Mouse (Mus musculus): ENCODE data around the gene Kif23.
A peak's percentile ranks its signal among the peaks of the same experiment; 100 is the strongest.

The Kif23 gene

DNA sequence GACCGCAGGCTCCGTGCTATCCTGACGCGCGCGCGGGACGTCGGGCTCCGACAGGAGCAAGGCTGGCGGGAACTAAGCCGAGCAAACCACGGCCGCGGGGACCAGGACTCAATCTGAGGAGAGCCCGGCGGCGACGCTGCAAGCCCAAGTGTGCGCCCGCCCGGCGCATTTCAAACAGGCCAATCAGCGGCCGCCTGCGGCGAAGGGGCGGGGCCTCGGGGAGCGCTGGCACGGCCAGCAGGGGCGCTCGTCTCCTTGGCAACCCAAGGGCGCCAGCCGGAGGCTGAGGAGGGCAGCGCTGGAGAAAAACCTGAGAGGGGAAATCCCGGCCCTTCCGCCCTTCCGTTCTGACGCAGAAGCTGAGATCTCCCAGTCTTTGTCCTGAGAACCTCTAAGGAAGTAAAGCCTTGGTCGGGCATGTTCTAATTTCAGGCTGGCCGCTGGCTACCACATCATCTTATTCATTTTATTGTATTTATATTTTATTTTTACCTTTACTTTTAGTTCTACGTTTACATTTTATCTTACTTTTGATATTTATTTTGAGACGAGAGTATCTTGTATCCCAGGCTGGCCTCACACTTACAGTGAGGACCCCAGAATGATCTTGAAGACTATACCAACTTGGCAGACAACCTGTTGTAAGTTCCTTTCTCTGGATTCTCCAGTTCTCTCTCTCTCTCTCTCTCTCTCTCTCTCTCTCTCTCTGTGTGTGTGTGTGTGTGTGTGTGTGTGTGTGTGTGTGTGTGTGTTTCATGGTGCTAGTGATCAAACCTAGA is at the start of gene Kif23:
Kif23 (minus strand) TSS at position 152 of the 779 bp plus-strand sequence.
- peak; percentile 92 for DNase-seq (ENCODE audit: low spot score)

DNA sequence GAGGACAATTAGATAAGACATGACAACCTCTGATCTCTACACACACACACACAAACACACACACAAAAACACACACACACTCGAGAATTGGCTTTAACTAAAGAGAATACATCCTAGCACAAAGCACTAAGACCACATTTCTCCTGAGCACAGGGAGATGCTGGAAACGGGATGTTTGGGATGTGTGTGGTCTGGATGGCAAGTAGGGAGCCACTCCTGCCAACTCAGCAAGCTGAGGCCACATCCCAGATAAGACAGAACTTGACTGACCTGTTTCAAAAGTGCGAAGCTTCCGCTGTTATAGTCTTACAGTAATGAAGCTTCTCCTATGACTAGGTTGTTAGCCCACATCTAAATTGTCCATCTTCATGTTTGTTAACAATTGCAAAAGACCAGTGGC is 44.6 kb upstream of the Kif23 start:
- no peak for DNase-seq (ENCODE audit: low spot score)

DNA sequence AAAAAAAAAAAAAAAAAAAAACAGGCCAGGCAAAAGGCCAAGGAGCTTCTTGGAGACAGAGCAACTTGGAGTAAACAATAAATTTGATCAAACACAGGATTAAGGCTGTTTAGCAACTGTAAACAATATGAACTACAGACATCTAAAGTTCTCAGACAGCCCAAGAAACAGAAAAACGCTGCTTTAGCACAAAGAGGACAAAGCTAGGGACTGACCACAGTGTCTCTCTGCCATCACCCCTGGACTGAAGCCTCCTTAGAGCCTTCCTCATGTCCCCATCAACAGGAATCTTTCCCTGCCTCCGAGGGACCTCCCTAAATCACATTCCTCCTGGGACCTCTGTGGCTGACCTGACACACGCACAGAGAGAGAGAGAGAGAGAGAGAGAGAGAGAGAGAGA is 44.2 kb upstream of the Kif23 start:
- no peak for DNase-seq (ENCODE audit: low spot score)

DNA sequence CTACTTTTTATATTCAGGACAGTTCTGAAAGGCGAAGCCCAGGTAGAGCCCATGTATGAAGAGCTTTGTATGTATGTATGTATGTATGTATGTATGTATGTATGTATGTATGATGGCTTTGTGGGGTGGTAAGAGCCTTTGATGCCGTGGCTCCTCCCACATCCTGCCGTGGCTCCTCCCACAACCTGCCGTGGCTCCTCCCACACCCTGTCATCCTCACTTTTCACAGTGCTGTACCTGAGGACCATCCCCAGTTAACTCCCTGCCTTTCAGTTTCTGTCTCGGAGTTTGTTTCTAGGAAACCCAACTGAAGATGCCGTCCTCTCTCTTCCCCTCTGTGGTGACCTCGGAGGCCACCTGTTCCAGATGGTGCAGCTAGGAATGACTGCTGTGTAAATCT is 39.5 kb upstream of the Kif23 start:
- DNase-seq (ENCODE audit: low spot score): no peak

DNA sequence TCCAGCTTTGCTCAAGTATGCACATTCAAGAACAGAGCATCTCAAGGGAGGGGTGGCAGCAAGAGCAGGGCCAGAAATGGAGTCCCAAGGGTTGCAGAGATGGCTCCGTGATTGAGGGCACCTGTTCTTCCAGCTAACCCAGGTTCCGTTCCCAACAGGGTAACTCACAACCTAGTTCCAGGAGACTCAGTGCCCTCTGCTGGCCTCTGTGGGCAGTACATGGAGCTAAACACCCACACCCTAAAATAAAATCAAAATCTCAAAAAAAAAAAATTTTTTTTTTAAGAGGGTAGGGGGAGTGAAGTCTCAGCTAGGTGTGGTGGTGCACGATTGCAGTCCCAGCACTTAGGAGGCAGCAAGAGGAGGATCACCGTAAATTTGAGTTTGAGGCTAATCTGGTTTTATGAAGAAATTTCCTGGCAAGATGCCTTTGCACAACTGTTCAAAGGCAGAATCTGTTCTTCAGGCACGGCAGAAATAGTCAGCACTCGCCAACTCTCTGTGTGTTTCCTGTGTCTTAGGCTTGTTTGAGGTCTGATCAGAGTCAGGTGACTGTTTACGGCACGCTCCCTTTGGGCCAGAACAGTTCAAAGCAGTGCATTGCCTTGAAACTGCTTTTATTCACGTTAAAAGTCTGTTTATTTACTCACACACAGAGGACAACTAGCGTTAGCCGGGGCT is 38.7 kb upstream of the Kif23 start:
- no peak for DNase-seq (ENCODE audit: low spot score)

DNA sequence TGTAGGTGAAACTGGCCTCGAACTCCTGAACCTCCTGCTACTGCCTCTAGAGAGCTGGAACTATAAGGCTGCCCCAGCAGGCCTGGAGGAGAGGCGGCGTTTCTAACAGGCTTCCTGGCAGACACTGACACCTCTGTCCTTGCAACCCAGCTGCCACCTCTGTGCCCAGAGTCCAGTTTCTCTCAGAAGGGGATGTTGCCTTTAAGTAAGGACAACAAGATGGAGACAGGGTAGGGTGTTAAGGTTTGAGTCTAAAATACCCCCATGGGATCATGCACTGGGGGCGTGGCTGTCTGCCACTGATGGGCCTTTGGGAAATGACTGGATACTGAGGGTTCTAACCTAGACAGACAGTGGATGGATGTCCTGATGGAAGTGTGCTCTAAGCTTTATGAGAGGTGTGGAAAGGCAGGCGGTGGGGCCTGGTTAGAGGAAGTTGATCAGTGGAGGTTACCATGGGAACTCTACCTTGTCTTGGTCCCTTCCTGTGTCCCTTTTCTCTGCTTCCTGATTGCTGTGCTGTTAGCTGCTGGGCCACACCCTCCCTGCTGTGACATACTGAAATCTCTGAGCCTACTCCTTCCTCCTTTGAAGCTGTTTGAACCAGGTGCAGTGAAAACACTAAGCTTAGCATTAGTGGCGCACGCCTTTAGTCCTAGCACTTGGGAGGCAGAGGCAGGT is 36.5 kb upstream of the Kif23 start:
- no peak for DNase-seq (ENCODE audit: low spot score)

DNA sequence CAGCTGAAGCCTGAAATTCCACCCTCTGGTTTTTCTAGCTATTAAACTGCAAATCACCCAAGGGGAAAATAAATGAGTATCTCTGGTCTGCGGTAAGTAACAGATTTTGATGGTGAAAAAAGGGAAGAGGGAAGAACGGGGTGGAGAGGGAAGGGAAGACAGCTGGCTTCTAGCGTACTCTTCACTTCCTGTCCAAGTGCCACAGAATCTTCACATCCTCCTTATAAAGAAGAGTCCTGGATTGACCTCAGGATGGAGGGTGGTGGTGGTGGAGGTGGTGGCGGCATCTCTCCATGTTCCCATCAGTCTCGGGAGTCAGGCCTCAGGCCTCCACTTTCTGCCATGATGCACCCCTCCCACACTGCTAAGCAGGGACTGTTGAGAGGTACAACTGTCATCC is 35.3 kb upstream of the Kif23 start:
- DNase-seq (ENCODE audit: low spot score): no peak

DNA sequence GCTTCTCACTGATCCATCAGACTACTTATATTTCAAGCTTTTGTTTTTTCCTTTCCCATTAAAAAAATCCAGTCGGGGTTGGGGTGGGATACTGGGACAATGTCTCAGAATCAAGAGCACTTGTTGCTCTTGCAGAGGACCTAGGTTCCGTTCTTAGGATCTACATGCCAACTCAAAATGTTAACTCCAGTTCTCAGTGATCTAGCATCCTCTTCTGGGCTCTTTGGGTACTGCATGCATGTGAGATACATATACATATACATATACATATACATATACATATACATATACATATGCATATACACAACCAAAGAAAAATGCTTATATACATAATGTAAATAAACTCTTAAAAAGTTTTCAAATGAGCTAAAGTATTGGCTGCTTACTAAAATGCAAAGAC is 33.4 kb upstream of the Kif23 start:
- DNase-seq (ENCODE audit: low spot score): no peak

DNA sequence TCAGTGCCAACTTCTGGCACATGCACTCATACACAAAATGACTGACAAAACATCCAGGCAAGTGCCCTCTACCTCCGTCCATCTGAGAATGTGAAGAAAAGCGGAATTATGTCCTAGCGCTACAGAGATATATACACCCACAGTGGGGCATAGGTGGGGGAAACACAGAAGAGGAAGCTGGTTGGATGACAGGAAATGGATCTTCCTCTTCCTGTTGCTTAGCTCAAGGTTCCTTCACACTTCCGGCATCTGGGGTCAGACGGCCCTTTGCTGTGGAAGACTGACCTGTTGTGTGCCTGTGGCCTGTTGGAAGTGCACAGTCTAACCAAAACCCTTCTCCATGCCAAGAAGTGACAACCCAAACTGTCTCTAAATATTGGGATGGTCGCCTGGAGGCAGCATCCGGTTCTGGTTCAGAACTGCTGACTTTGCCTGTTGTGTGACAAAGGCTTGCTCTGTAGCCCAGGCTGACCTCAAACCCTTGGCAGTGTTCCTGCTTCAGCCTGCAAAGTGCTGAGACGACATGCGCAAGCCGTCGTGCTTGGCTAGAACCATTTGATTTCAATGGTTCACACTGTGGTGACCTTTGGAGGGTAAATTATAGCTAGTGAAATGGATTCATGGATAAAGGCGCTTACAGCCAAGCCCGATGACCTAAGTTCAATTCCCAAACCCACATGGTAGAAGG is 30.8 kb upstream of the Kif23 start:
- DNase-seq (ENCODE audit: low spot score): no peak

DNA sequence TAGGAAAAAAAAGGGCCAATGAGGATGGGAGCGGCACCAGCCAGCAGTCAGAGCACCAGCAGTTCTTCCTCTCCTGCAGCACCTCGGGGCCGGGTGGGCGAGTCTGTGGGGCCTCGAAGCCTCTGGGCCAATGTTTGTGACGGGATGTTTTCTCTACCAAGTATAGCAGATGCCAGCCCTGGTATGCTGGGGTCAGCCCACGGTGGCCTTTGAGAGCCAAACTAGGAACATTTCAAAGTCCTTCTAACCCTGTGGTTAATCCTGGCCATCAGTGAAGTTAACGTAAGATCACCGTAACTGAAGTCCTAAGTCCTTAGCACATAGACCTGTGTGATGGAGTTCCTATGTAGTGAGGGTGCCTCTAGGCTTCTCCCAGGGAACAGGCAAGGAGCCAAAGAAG is 25.5 kb upstream of the Kif23 start:
- DNase-seq (ENCODE audit: low spot score): no peak

DNA sequence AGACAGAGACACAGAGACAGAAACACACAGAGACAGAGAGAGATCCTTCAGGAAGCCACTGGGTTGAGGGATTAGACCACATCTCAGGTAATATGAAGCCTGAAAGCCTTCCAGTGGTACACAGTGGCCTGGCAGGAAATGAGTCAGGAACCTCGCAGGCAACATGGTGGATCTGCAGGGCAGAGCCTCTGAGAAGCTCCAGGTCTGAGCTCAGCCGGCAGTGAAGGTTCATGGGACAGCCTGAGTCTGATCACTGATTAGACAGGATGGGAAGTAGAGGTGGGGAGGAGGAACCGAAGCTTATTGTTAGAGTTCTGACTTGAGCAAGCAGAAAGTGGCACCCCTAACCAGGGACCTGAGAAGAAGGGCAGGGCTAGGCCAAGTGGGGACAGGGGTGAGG is 24.5 kb upstream of the Kif23 start:
- DNase-seq (ENCODE audit: low spot score): no peak

DNA sequence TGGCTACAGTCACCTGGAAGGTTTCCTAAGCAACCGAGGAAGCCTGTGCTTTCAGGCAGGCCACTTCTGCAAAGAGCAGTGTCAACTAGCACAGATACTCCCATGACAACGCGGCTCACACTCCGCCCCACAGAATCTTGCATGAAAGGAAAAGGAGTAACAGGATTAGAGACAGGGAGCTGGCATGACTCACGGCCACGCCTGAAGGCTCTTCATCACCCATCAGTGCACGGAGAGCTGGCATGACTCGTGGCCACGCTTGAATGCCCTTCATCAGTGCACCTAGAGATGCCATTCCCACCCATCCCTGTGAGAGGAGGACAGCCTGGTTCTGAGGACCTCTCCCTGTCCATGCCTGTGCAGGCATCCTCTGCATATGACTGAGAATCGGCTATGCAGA is 20.8 kb upstream of the Kif23 start:
- DNase-seq (ENCODE audit: low spot score): no peak

DNA sequence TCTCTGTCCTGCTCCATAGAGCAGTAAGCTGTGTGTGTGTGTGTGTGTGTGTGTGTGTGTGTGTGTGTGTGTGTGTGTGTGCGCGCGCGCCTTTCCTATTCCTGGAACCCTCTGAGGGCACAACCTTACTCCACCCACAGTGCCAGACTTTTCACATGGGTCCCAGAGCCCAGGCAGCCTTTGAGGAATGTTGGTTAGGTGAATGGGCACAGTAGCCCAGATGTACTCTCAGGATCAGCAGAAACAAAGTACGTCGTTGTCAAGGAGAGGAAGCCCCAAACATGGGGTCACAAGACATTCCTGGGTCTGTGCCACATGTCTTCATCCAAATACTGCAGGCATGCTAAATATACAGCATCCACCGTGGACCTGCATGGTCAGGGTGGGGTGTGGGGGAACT is 19.4 kb upstream of the Kif23 start:
- no peak for DNase-seq (ENCODE audit: low spot score)

DNA sequence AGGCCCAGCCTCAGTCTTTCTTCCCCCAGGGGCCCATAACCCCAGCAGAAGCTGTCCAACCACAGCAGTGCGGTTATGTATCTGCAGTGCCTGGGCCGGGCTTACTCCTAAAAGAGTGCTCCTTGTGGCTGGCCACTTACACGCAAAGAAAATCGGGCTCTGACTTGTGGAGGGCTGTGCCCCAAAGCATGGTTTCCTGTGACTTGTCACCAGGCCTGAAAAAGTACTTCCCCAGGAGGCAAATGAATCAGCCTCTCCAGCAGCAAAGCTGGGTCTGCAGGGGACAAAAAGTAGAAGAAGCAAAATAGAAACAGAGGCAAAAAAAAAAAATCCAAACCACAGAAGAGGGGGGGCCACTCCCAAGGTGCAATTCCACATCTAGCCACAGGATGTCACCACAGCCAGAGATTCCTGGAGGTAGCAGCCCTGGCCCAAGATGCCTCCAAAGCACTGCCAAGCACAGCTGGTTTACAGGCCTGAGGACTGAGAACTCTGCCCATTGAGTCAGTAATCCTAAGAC is 18.9 kb upstream of the Kif23 start:
- peak; percentile 33 for DNase-seq (ENCODE audit: low spot score)

DNA sequence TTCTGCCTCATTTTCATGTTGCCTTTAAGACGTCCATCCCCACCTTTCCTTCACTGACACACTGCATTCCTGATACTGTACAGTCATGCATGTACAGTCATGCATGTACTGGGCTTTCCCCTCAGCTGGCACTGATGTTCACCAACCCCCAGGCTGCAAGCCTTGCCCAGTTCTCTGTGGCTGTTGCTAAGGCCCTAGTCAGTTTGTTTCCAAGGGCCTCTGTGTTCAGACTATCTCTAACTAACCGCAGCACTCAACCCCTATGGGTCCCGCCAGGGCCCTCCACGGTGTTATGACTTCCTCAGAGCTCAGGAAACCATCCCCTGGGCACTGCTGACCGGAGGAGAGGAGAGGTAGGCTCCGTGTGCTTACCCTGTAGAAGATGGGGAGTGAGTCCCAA is 16.8 kb upstream of the Kif23 start:
- DNase-seq (ENCODE audit: low spot score): no peak

DNA sequence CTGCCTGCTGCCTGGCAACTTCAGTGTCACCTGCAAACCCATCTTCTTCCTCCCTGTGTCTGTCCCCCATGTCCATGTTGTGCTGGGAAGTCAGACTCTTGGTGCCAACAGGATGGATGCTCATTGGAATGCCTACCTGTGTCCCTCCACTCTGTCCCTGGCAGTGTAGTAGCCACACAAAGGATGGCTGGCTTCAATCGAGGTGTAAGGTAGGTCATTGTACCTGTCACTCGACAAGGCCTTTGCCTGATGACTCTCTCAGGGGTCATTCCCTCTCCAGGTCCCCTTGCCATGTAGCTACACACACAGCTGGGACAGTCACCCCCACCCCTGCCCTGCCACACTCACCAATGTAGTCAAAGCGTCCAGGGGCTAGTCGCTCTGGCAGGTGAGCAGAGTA is 14.6 kb upstream of the Kif23 start:
- no peak for DNase-seq (ENCODE audit: low spot score)

DNA sequence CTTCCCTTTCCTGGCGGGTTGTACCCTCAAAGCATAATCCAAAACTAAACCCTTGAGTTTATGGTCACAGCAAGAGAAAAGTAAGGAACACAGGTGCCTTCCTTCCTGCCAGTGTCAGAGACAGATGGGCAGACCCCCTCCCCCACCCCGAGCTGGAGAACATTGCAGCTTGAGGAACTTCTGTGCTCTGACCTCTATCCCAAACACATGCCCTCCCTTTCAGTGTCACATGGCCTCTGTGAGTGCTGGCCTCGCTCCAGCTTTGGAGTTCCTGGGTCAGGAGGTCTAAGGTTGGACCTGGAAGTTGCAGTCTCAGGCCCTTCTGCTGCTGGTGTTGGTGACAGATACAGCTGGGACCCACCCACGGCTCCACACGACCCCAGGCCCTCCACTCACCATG is 14.2 kb upstream of the Kif23 start:
- no peak for DNase-seq (ENCODE audit: low spot score)

DNA sequence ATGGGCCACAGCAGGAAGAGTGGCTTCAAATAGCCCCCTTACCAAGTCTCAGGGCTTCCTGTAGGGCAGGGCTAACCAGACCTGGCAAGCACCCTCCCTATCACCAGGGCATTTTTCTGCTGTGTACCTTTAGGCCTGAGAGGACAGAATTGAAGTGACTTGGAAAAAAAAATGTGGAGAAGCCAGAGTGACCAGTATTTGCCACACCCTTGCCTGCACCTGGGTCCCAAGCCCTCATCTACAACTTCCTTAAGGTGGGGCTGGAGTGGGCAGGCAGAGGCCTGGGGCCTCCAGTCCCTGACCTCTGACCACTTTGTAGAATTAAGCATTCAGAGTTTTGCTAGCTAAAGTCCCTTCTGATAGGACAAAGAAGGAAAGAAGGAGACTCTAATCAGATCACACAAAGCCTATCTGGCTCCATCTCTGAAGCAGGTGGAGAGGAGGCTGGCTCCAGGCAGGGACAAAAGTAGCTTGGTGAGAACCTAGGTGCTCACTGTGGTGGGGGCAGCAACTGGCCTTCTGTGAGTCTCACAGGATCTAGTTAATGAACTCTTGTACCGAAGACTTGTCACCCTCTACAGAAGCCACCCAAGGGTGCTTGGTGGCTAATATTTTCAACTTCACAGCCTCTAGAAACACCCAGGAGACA is 13.5 kb upstream of the Kif23 start:
- DNase-seq (ENCODE audit: low spot score): no peak

DNA sequence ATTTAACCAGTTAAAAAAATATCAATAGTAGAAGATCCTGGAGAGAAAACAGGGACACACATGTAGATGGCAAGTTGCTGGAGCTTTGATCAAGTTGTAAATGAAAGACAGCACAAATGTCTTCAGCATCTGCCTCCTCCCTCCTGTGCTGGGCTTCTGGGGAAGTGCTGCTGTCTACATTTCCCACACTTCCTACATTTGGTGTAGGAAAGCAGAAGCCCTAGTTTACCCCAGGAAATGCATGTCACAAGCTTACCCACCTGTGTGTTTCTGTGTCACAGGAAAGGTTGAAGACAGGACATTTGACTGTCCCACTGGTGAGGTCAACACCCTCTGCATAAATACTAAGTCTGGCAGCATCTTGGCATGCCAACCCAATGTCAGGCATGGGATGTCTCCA is 8.1 kb upstream of the Kif23 start:
- no peak for DNase-seq (ENCODE audit: low spot score)

DNA sequence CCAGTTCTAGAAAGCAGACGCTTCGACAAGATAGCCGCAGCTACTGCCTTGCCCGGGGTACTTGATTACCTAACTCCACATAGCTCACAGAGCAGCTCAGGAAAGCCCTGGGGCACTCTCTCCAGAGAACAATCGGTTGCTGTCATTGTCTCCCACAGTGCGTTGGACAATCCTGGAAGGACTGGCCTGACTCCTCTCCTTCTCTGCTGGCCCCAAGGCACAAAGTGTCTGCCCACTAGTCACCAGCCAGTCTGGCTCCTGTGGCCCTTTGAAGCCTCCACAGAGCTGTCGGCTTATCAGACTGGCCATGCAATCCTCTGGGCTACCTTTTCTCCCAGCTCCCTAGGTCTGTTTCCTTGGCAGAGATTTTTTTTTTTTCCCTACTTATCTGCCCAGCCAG is 5.7 kb upstream of the Kif23 start:
- DNase-seq (ENCODE audit: low spot score): no peak

DNA sequence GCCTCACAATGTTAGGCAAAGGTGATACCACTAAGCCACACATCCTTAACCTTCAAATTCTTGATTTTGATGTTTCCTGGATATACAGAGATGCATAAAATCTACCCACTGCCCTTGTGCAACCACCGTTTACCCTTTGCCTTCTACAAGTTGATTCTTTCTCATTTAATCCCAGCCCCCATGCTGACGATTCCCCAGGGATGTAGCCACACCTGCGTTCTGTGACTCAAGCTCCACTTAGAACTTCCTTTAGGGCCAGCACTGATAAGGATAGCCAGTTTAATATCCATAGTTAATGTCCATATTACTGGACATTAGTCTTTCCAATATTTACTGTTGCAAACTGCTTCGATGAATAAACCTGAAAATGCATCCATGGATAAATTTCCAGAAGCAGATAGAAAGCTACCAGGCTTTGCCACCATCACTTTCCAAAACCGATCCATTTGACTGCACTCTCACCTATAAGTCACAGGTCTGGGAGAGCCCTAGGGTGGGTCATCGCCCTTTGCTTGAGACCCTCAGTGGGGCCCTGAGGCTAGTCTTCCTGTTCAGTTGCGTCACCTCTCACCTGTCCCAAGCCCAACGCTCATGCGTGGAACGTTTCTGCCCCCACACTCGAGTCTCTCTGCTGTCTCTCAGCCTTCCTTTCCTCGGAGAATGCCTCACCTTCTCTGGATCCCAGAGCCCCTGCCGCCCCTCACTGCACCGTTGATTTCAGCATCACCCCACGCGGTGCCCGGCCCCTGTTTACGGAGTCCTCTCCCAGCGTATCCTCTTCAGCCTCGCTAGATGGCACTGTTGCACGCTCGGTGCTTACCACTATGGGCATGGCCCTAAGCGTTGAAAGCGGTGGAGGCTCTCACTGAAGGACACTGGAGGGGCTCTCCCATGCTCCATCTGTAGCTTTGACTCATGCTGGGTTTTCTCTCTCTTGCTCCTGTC is 1.1 kb upstream of the Kif23 start:
- DNase-seq (ENCODE audit: low spot score): peak; percentile 44
